Mouse (Mus musculus) lung, embryonic 14.5 days (tissue): Measurements from ENCODE around the gene Gm11627. TPM values are rescaled to one million over a fixed set of nuclear protein-coding genes. Genes with fewer than 3 reads are reported as not detected.
A peak's percentile ranks its signal among the peaks of the same experiment; 100 is the strongest.

Experiments
- ATAC-seq: fragments of 200-750 bp; cut with Nextera tagmentation; 2 replicates; pipeline ENCODE4 v1.8.0; 2017; ENCODE audit warnings: mild to moderate bottlenecking, moderate TSS enrichment, moderate library complexity; ENCODE audit not compliant: insufficient read depth
- DNase-seq: peaks from one replicate; pipeline ENCODE4 v3.0.0-alpha.2; 2015
- H3K27ac ChIP-seq: fragments of 300-500 bp; sonication (generic); 2 replicates; pipeline ENCODE4 v1.5.1; 2014; ENCODE audit warnings: low read depth, mild to moderate bottlenecking, moderate library complexity
- H3K27me3 ChIP-seq: fragments of 300-500 bp; sonication (generic); 2 replicates; pipeline ENCODE4 v1.6.1; 2014; ENCODE audit warnings: low read length, control low read depth; ENCODE audit not compliant: insufficient read depth
- H3K36me3 ChIP-seq: fragments of 300-500 bp; sonication (generic); 2 replicates; pipeline ENCODE4 v1.6.1; 2014; ENCODE audit warnings: control low read depth; ENCODE audit not compliant: insufficient read depth
- H3K4me1 ChIP-seq: fragments of 300-500 bp; sonication (generic); 2 replicates; pipeline ENCODE4 v1.6.1; 2014; ENCODE audit warnings: antibody characterized with exemption, control low read depth; ENCODE audit not compliant: insufficient read depth
- H3K4me2 ChIP-seq: fragments of 300-500 bp; sonication (generic); 2 replicates; pipeline ENCODE4 v1.6.1; 2014; ENCODE audit warnings: mild to moderate bottlenecking
- H3K4me3 ChIP-seq: fragments of 300-500 bp; sonication (generic); 2 replicates; pipeline ENCODE4 v1.5.1; 2014; ENCODE audit warnings: low read depth, low read length
- H3K9ac ChIP-seq: fragments of 300-500 bp; sonication (generic); 2 replicates; pipeline ENCODE4 v1.6.1; 2014
- H3K9me3 ChIP-seq: fragments of 300-500 bp; sonication (generic); 2 replicates; pipeline ENCODE4 v1.6.1; 2016; ENCODE audit warnings: low read depth, low read length, control low read depth
- CTCF ChIP-seq: IDR thresholded peaks from 2 replicates; pipeline ENCODE4 v1.5.1; 2016; ENCODE audit warnings: antibody characterized with exemption, low read depth
- WGBS: fragments of 180-500 bp; shearing (Covaris S2); extraction: QIAGEN DNeasy Blood & Tissue Kit; methylation state at CpG from one replicate; pipeline ENCODE4 v1.1.7; 2014; 5-methylcytosine and 5-hydroxymethylcytosine counted together
- polyA plus RNA-seq: library from polyadenylated mRNA; unstranded; fragments of >200 nt; fragmentation: Nextera tagmentation; extraction: Ambion mirVana; gene quantifications from 2 replicates; pipeline ENCODE4 v1.2.1, GENCODE M21; 2014

The Gm11627 gene
- polyA plus RNA-seq, 1 experiment from 2014 or later = 14.3 TPM

- ATAC-seq (no peak), DNase-seq (peak; percentile 84)
- Histone ChIP-seq H3K27me3 (no peaks in the 10 kb centered on the region; the same call in 1 of the 2 replicates), H3K9me3 (no peaks in the 10 kb centered on the region), H3K4me3 (peak overlapping the region; percentile 89), H3K36me3 (peaks cover 7% of the 10 kb centered on the region), H3K27ac (peak overlapping the region; percentile 99), H3K9ac (peak overlapping the region; percentile 96), H3K4me2 (peak overlapping the region; percentile 80), H3K4me1 (peaks cover 17% of the 10 kb centered on the region)
- no peak for TF ChIP-seq CTCF
- WGBS = under 1% methylated on average over 12 of the region's 12 CpGs
Measured at GRCm38 (mm10) chr11:102606751-102607171, 27.5 kb upstream of the Gm11627 start.

- DNase-seq (peak; percentile 73), ATAC-seq (no peak)
- H3K4me1 ChIP-seq = peaks cover 10% of the 10 kb centered on the region; the same call in 1 of the 2 replicates
Measured at GRCm38 (mm10) chr11:102605553-102606416, 26.5 kb upstream of the Gm11627 start.

DNA sequence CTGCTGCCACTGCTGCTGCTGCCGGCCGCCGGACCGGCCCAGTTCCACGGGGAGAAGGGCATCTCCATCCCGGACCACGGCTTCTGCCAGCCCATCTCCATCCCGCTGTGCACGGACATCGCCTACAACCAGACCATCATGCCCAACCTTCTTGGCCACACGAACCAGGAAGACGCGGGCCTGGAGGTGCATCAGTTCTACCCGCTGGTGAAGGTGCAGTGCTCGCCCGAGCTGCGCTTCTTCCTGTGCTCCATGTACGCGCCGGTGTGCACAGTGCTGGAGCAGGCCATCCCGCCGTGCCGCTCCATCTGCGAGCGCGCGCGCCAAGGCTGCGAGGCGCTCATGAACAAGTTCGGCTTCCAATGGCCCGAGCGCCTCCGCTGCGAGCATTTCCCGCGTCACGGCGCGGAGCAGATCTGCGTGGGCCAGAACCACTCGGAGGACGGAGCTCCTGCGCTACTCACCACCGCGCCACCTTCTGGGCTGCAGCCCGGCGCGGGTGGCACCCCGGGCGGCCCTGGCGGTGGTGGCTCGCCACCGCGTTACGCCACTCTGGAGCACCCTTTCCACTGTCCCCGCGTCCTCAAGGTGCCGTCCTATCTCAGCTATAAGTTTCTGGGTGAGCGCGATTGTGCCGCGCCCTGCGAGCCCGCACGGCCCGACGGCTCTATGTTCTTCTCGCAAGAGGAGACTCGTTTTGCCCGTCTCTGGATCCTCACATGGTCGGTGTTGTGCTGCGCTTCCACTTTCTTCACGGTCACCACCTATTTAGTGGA, 25.7 kb upstream of the Gm11627 start:
- no peaks in the 10 kb centered on the region for H3K9me3 ChIP-seq
- under 1% methylated on average over 74 of the region's 74 CpGs for WGBS
- H3K4me1 ChIP-seq = peaks cover 6% of the 10 kb centered on the region; the same call in 1 of the 2 replicates
- peak overlapping the region; percentile 99 for H3K27ac ChIP-seq
- no peak for TF ChIP-seq CTCF
- peak overlapping the region; percentile 96 for H3K9ac ChIP-seq
- H3K27me3 ChIP-seq = no peaks in the 10 kb centered on the region; the same call in 1 of the 2 replicates
- ATAC-seq = peak; percentile 12
- H3K36me3 ChIP-seq = peaks cover 7% of the 10 kb centered on the region
- DNase-seq = peak; percentile 63
- H3K4me3 ChIP-seq = peak overlapping the region; percentile 89
- peak overlapping the region; percentile 80 for H3K4me2 ChIP-seq

More at GRCm38 (mm10) chr11:102605553-102606416, 26.5 kb upstream of the Gm11627 start:
- H3K9ac ChIP-seq = peak overlapping the region; percentile 96
- 1% methylated on average over 62 of the region's 62 CpGs for WGBS
- peak overlapping the region; percentile 89 for H3K4me3 ChIP-seq
- no peak; the same call in 1 of the 2 replicates for TF ChIP-seq CTCF
- peaks cover 7% of the 10 kb centered on the region for H3K36me3 ChIP-seq
- peak overlapping the region; percentile 80 for H3K4me2 ChIP-seq
- H3K27me3 ChIP-seq = no peaks in the 10 kb centered on the region; the same call in 1 of the 2 replicates
- H3K9me3 ChIP-seq = no peaks in the 10 kb centered on the region
- peak overlapping the region; percentile 99 for H3K27ac ChIP-seq

DNA sequence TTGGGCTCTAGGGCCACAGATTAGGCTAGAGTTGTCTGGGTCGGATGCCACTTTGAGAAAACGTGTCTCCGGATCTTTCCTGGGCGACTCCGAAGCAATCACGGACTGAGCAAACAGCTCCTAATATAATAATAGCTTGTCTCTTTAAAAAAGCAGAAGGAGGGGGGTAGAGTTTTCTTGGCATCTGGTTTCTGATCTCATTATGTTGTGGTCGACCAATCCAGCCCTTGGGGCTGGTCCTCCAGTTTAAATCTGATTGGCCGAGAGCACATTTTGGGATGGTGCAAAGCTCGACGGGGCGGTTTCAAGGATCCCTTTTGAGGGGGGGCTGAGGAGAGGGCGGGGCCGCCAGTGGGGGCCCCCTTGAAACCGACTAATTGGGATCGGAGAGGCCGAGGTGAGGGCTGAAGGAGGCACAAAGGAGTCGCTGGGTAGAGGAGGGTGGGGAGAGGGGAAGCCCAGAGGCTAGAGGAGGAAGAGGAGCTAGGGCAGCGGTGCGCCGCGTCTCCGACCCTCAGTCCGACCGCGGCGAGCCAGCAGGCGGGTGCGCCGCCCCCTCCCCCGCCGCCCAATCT, 24.8 kb upstream of the Gm11627 start, which contains the start of gene Fzd2:
Fzd2 (plus strand) TSS at position 387 of the 575 bp plus-strand sequence.
- no peak for TF ChIP-seq CTCF
- under 1% methylated on average over 31 of the region's 31 CpGs for WGBS
- H3K4me3 ChIP-seq = peak within 1 kb of the TSS; percentile 89
- no peaks in the 10 kb centered on the region; the same call in 1 of the 2 replicates for H3K27me3 ChIP-seq
- DNase-seq = peak; percentile 98
- H3K9me3 ChIP-seq = no peaks in the 10 kb centered on the region
- peaks cover 7% of the 10 kb centered on the region for H3K36me3 ChIP-seq
- ATAC-seq = peak; percentile 93
- H3K9ac ChIP-seq = peak within 1 kb of the TSS; percentile 96
- peaks cover 6% of the 10 kb centered on the region; the same call in 1 of the 2 replicates for H3K4me1 ChIP-seq
- H3K27ac ChIP-seq = peak within 1 kb of the TSS; percentile 99
- peak within 1 kb of the TSS; percentile 80 for H3K4me2 ChIP-seq

DNA sequence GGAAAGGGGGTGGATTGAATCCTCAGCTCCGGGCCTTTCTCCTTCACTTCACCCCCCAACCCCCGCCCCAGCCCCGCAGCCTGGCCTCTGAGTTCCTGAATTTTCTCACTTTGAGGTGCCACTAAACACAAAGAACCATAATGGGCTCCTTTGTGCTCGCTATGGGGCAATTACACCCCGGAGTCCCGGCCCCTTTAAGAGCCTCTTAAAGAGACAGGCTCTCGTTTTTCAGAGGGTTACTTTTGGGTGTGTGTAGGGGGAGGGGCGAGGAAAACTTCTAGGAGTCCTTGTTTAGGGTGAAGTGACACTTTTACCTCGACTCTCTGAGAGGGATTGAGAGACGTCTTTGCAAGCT, 24.2 kb upstream of the Gm11627 start:
- 2% methylated on average over 10 of the region's 10 CpGs for WGBS
- H3K27ac ChIP-seq = peak overlapping the region; percentile 99
- TF ChIP-seq CTCF = no peak
- ATAC-seq (peak; percentile 66), DNase-seq (peak; percentile 93)
- no peaks in the 10 kb centered on the region for H3K9me3 ChIP-seq
- peak overlapping the region; percentile 89 for H3K4me3 ChIP-seq
- peaks cover 1% of the 10 kb centered on the region; the same call in 1 of the 2 replicates for H3K4me1 ChIP-seq
- H3K36me3 ChIP-seq = peaks cover 7% of the 10 kb centered on the region
- H3K4me2 ChIP-seq = peak overlapping the region; percentile 80
- no peaks in the 10 kb centered on the region; the same call in 1 of the 2 replicates for H3K27me3 ChIP-seq
- peak overlapping the region; percentile 65 for H3K9ac ChIP-seq

- no peak for TF ChIP-seq CTCF
- 3% methylated on average over 13 of the region's 13 CpGs for WGBS
- Histone ChIP-seq H3K27me3 (no peaks in the 10 kb centered on the region; the same call in 1 of the 2 replicates), H3K9me3 (no peaks in the 10 kb centered on the region), H3K27ac (peak overlapping the region; percentile 99), H3K36me3 (peaks cover 7% of the 10 kb centered on the region), H3K9ac (peak overlapping the region; percentile 65), H3K4me1 (no peaks in the 10 kb centered on the region), H3K4me3 (peak overlapping the region; percentile 89), H3K4me2 (peak overlapping the region; percentile 80)
- ATAC-seq (no peak), DNase-seq (peak; percentile 83)
Measured at GRCm38 (mm10) chr11:102602816-102603495, 23.7 kb upstream of the Gm11627 start.
